Mouse (Mus musculus) heart, adult 2 months (tissue): Measurements from ENCODE around the gene Acad12.

Source experiments
- CTCF ChIP-seq: fragments of 200-600 bp; IDR thresholded peaks from 2 replicates; pipeline ENCODE4 v1.8.1; 2022; ENCODE audit warnings: antibody characterized with exemption, mild to moderate bottlenecking, moderate library complexity
- EP300 ChIP-seq: fragments of 200-500 bp; IDR thresholded peaks from 2 replicates; pipeline ENCODE4 v1.6.1; 2011; ENCODE audit warnings: low read depth, low read length, control low read depth; ENCODE audit not compliant: insufficient read depth
- POLR2A ChIP-seq: fragments of 200-500 bp; IDR thresholded peaks from 2 replicates; pipeline ENCODE4 v1.6.1; 2011; ENCODE audit warnings: mild to moderate bottlenecking, low read depth, low read length, control low read depth; ENCODE audit not compliant: insufficient read depth

DNA sequence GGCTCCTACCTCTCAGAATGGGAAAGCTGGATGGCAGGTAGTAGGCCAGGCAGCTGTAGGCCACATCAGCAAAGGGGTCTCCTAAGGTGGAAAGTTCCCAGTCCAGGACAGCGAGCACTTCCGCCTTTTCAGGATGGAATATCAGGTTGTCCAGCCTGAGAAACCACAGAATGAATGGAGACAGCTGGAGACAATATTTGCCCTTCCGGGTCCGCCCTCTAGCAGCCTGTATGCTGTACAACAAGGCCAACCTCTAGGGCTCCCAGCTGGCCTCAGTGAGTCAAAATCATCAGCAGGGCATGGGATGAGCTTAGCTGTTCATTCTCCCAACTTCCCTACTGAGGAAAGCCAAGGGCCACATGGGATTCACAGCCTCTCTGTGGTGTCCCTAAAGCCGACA lies 15.9 kb upstream of the Acad12 start:
- no peak for TF ChIP-seq CTCF
- no peak for TF ChIP-seq EP300
- no peak for TF ChIP-seq POLR2A
